Mouse (Mus musculus): ENCODE measurements at regions not wholly inside any gene's neighbourhood (a gene's known extent, or its start where the extent isn't known, plus 50 kb on each side); places are given as distances from the start of the nearest gene placed in this dataset.

- TF ChIP-seq CTCF (IDR thresholded peaks at IDR 0.05; ENCODE audit: borderline replicate concordance, control insufficient read depth, extremely low read depth, insufficient read depth, low read length, poor library complexity) (no peak), POLR2A (IDR thresholded peaks at IDR 0.05; ENCODE audit: control insufficient read depth, extremely low read depth, insufficient read depth, low read length, poor library complexity) (no peak)
Measured at GRCm38 (mm10) chr1:90337876-90338316, 134.1 kb downstream of the Ackr3 start.
